Mouse (Mus musculus): Measurements from ENCODE around the gene Cadps.

Cadps gene

GRCm38 (mm10) chr14:12340238-12341074 is 482.4 kb downstream of the Cadps start:
- CTCF ChIA-PET, result no interaction called here

DNA sequence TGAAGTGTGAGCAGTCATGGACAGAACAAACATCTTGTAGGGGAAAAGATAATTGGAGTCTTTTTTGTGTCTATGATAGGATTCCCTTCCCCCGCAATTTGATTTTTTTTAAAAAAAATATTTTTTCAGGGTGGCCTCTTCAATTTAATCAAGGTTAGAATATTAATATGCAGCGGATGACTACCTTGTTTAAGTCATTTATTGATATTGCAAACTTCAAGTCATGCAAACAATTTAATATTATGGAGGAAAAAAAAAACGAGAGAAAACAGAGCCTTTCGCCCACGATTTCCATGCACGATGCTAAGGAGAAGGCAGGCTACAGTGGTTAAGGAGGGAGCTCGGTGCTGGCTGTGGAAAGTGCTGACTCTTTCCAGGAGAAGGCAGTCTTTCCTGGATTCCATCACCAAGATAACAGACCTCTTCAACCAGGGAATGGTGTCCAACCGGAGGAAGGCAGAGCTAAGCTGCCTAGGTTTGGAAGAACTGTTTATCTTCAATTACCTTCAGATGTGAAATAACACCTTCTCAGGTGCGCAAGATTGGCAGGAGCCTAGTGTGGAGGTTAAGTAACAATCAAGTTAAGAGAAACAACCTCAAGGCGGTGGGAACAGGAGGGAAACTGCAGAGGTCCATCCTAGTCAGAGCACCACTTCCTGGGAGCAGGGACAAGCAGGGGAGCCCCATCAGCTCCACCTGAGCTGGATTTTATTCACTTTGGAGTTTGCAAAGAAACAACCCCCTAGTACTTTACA is 483.9 kb downstream of the Cadps start:
- CTCF ChIA-PET, result no interaction called here

- CTCF ChIA-PET, result no interaction called here
Measured at GRCm38 (mm10) chr14:12337998-12338809, 484.7 kb downstream of the Cadps start.

- CTCF ChIA-PET, result no interaction called here
Measured at GRCm38 (mm10) chr14:12337421-12337997, 485.4 kb downstream of the Cadps start.

DNA sequence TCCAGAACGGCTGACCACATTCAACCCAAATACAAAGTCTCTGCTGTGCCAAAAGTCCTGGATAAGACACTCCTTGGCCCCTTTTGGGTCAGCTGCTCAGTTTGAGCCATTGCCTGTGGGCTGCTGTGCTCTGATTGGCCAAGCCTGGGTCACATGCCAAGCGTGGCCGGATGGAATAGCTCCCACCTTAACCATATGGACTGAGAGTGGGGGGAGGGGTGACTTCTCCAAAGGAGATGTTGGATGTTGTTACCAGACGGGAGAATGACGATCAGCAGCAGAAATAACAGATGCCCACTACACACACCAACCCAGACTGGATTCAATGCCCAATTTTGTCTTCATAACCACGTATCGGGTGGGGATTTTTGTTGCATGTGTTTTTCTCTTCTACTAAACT is 488.0 kb downstream of the Cadps start:
- CTCF ChIA-PET, result no interaction called here

- CTCF ChIA-PET, result no interaction called here
Measured at GRCm38 (mm10) chr14:12333622-12334021, 489.3 kb downstream of the Cadps start.

Measured in spleen, embryonic (tissue).